Mouse (Mus musculus): ENCODE measurements around the gene Zfp607b. TPM values are rescaled to one million over a fixed set of nuclear protein-coding genes. Genes with fewer than 3 reads are reported as not detected.

Zfp607b gene
- polyA plus RNA-seq, 1 experiment from 2014 or later = 6.6 TPM

Other genes with a start within 250 kb of the Zfp607b start
- gene Sptbn4, start 241.7 kb upstream of the Zfp607b start, polyA plus RNA-seq (2016; fragmentation: Nextera tagmentation; extraction: Ambion mirVana) = 0.33 and 0.34 TPM in 2 replicates
- gene Blvrb, start 241.4 kb upstream of the Zfp607b start, polyA plus RNA-seq (2016; fragmentation: Nextera tagmentation; extraction: Ambion mirVana) = 40.6 and 41.8 TPM in 2 replicates
- gene Sertad3, start 215.6 kb upstream of the Zfp607b start, polyA plus RNA-seq (2016; fragmentation: Nextera tagmentation; extraction: Ambion mirVana) = 23.0 and 24.2 TPM in 2 replicates
- 21.5 and 23.6 TPM in 2 replicates for gene Sertad1, start 202.4 kb upstream of the Zfp607b start, polyA plus RNA-seq (2016; fragmentation: Nextera tagmentation; extraction: Ambion mirVana)
- gene Prx, start 190.0 kb upstream of the Zfp607b start, polyA plus RNA-seq (2016; fragmentation: Nextera tagmentation; extraction: Ambion mirVana) = 2.5 and 3.4 TPM in 2 replicates
- 0.57 and 0.94 TPM in 2 replicates for gene Hipk4, start 166.1 kb upstream of the Zfp607b start, polyA plus RNA-seq (2016; fragmentation: Nextera tagmentation; extraction: Ambion mirVana)
- gene Pld3, start 136.1 kb upstream of the Zfp607b start, polyA plus RNA-seq (2016; fragmentation: Nextera tagmentation; extraction: Ambion mirVana) = 55.7 and 73.2 TPM in 2 replicates
- 36.3 and 39.3 TPM in 2 replicates for gene 2310022A10Rik, start 136.1 kb upstream of the Zfp607b start, polyA plus RNA-seq (2016; fragmentation: Nextera tagmentation; extraction: Ambion mirVana)
- gene Akt2, start 97.8 kb upstream of the Zfp607b start, polyA plus RNA-seq (2016; fragmentation: Nextera tagmentation; extraction: Ambion mirVana) = 89.0 and 93.5 TPM in 2 replicates
- gene Ttc9b, start 35.4 kb upstream of the Zfp607b start, polyA plus RNA-seq (2016; fragmentation: Nextera tagmentation; extraction: Ambion mirVana) = 3.3 and 10.9 TPM in 2 replicates
- gene Map3k10, start 14.7 kb upstream of the Zfp607b start, polyA plus RNA-seq (2016; fragmentation: Nextera tagmentation; extraction: Ambion mirVana) = 8.3 and 10.6 TPM in 2 replicates
- 55.2 and 62.2 TPM in 2 replicates for gene Zfp60, start 42.0 kb downstream of the Zfp607b start, polyA plus RNA-seq (2016; fragmentation: Nextera tagmentation; extraction: Ambion mirVana)
- 1.9 and 2.0 TPM in 2 replicates for gene Zfp626, start 117.9 kb downstream of the Zfp607b start, polyA plus RNA-seq (2016; fragmentation: Nextera tagmentation; extraction: Ambion mirVana)
- gene Zfp59, start 149.3 kb downstream of the Zfp607b start, polyA plus RNA-seq (2016; fragmentation: Nextera tagmentation; extraction: Ambion mirVana) = 9.0 and 11.0 TPM in 2 replicates
- 2.4 and 3.6 TPM in 2 replicates for gene Zfp607a, start 168.2 kb downstream of the Zfp607b start, polyA plus RNA-seq (2016; fragmentation: Nextera tagmentation; extraction: Ambion mirVana)
- gene Zfp974, start 240.1 kb downstream of the Zfp607b start, polyA plus RNA-seq (2016; fragmentation: Nextera tagmentation; extraction: Ambion mirVana) = 11.5 and 12.0 TPM in 2 replicates